Mouse (Mus musculus) myocyte (in vitro differentiated cells): ENCODE results near the gene Gm21992.

ENCODE experiments used
- CEBPB ChIP-seq: IDR thresholded peaks from 2 replicates; pipeline ENCODE4 v1.6.1; 2011; ENCODE audit warnings: mild to moderate bottlenecking, moderate library complexity; ENCODE audit not compliant: poor library complexity, insufficient read depth, severe bottlenecking
- E2F4 ChIP-seq: IDR thresholded peaks from one replicate; pipeline ENCODE4 v1.6.1; 2011; ENCODE audit warnings: mild to moderate bottlenecking, control low read depth, moderate library complexity; ENCODE audit not compliant: insufficient read depth
- MAX ChIP-seq: IDR thresholded peaks from one replicate; pipeline ENCODE4 v1.6.1; 2011; ENCODE audit warnings: low read depth, mild to moderate bottlenecking, control low read depth
- MYOD1 ChIP-seq, 3 experiments: IDR thresholded peaks; one replicate each; pipeline ENCODE4 v1.6.1; 2011; ENCODE audit warnings: control low read depth in 2 of 3, low read depth in 2 of 3, mild to moderate bottlenecking in 2 of 3, moderate library complexity in 1 of 3; ENCODE audit not compliant: insufficient read length in 2 of 3, control insufficient read depth in 1 of 3
- MYOG ChIP-seq, 3 experiments: IDR thresholded peaks; one replicate each; pipeline ENCODE4 v1.6.1; 2011; ENCODE audit warnings: control low read depth in 2 of 3, low read depth in 2 of 3, mild to moderate bottlenecking in 2 of 3; ENCODE audit not compliant: insufficient read length in 2 of 3, control insufficient read depth in 1 of 3, insufficient read depth in 1 of 3
- POLR2A ChIP-seq: IDR thresholded peaks from one replicate; pipeline ENCODE4 v1.6.1; 2011; ENCODE audit warnings: low read depth, mild to moderate bottlenecking, control low read depth, moderate library complexity; ENCODE audit not compliant: insufficient read length
- POLR2AphosphoS2 ChIP-seq: IDR thresholded peaks from one replicate; pipeline ENCODE4 v1.6.1; 2011; ENCODE audit warnings: low read depth, control low read depth; ENCODE audit not compliant: insufficient read length
- REST ChIP-seq: IDR thresholded peaks from one replicate; pipeline ENCODE4 v1.6.1; 2011; ENCODE audit warnings: mild to moderate bottlenecking, control low read depth, moderate library complexity; ENCODE audit not compliant: insufficient read depth, insufficient read length
- TCF12 ChIP-seq: IDR thresholded peaks from one replicate; pipeline ENCODE4 v1.6.1; 2011; ENCODE audit warnings: mild to moderate bottlenecking, control low read depth; ENCODE audit not compliant: poor library complexity, insufficient read depth, severe bottlenecking
- TCF3 ChIP-seq: IDR thresholded peaks from one replicate; pipeline ENCODE4 v1.6.1; 2011; ENCODE audit warnings: low read depth, control low read depth; ENCODE audit not compliant: insufficient read length
- USF1 ChIP-seq: IDR thresholded peaks from one replicate; pipeline ENCODE4 v1.6.1; 2011; ENCODE audit warnings: low read depth, mild to moderate bottlenecking, control low read depth, moderate library complexity

GRCm38 (mm10) chr19:4756921-4757320, 54.5 kb downstream of the Gm21992 start:
- TF ChIP-seq POLR2A (no peak), E2F4 (no peak), POLR2AphosphoS2 (no peak), USF1 (no peak), MAX (no peak), REST (no peak), MYOG (IDR thresholded peaks at IDR 0.05; ENCODE audit: control insufficient read depth in 1 of 3, insufficient read depth in 1 of 3, insufficient read length in 2 of 3, low read depth in 2 of 3) (no peak), TCF3 (no peak), TCF12 (no peak), MYOD1 (IDR thresholded peaks at IDR 0.05; ENCODE audit: control insufficient read depth in 1 of 3, insufficient read length in 2 of 3, low read depth in 2 of 3) (no peak), CEBPB (no peak)
